Mouse (Mus musculus) lung, postnatal 36 days (tissue): ENCODE results near the gene Nlgn3.
"Not testable (repeated sequence)": the region's sequence is repeated elsewhere in the genome, so short reads cannot be mapped to it uniquely, and the experiment has no call there.

Experiments used
- DNase-seq: peaks from one replicate; pipeline ENCODE4 v3.0.0; 2022; ENCODE audit warnings: mixed read lengths

The Nlgn3 gene

GRCm38 (mm10) chrX:101301654-101302053, 2.7 kb downstream of the Nlgn3 start:
- no peak for DNase-seq

- no peak for DNase-seq
Observed at GRCm38 (mm10) chrX:101304646-101305045, 5.7 kb downstream of the Nlgn3 start.

- no peak for DNase-seq
Observed at GRCm38 (mm10) chrX:101309299-101309698, 10.3 kb downstream of the Nlgn3 start.

GRCm38 (mm10) chrX:101313625-101314359, 14.8 kb downstream of the Nlgn3 start:
- DNase-seq, result no peak

- DNase-seq, result no peak
Observed at GRCm38 (mm10) chrX:101319775-101320174, 20.8 kb downstream of the Nlgn3 start.

- DNase-seq, result no peak
Observed at GRCm38 (mm10) chrX:101325989-101326899, 27.3 kb downstream of the Nlgn3 start.

GRCm38 (mm10) chrX:101329372-101330028, 30.5 kb downstream of the Nlgn3 start:
- peak; percentile 74 for DNase-seq

- DNase-seq, result no peak
Observed at GRCm38 (mm10) chrX:101332031-101332374, 33.0 kb downstream of the Nlgn3 start.

GRCm38 (mm10) chrX:101332375-101333211, 33.6 kb downstream of the Nlgn3 start:
- DNase-seq, result peak; percentile 94

GRCm38 (mm10) chrX:101334606-101335005, 35.6 kb downstream of the Nlgn3 start:
- DNase-seq, result no peak

- no peak for DNase-seq
Observed at GRCm38 (mm10) chrX:101338666-101339065, 39.7 kb downstream of the Nlgn3 start.

GRCm38 (mm10) chrX:101342837-101343236, 43.9 kb downstream of the Nlgn3 start:
- DNase-seq, result not testable (repeated sequence)

GRCm38 (mm10) chrX:101345456-101345855, 46.5 kb downstream of the Nlgn3 start:
- DNase-seq, result no peak

- no peak for DNase-seq
Observed at GRCm38 (mm10) chrX:101346475-101346874, 47.5 kb downstream of the Nlgn3 start.

- no peak for DNase-seq
Observed at GRCm38 (mm10) chrX:101351188-101351587, 52.2 kb downstream of the Nlgn3 start.

GRCm38 (mm10) chrX:101358902-101359301, 59.9 kb downstream of the Nlgn3 start:
- not testable (repeated sequence) for DNase-seq

GRCm38 (mm10) chrX:101369001-101369400, 70.0 kb downstream of the Nlgn3 start:
- DNase-seq, result peak; percentile 12

GRCm38 (mm10) chrX:101370573-101370972, 71.6 kb downstream of the Nlgn3 start:
- DNase-seq, result no peak

- DNase-seq, result no peak
Observed at GRCm38 (mm10) chrX:101372946-101373345, 74.0 kb downstream of the Nlgn3 start.
